Mouse (Mus musculus) megakaryocyte, embryonic 14.5 days (primary cell): Measurements from ENCODE around the gene Cry2.

Experiments
- FLI1 ChIP-seq: IDR thresholded peaks from 2 replicates; pipeline ENCODE4 v1.6.1; 2012; ENCODE audit warnings: low read length, inconsistent platforms, mixed read lengths
- GATA1 ChIP-seq: IDR thresholded peaks from 3 replicates; pipeline ENCODE4 v1.6.1; 2012; ENCODE audit warnings: mixed read lengths, low read length, inconsistent platforms, borderline replicate concordance

DNA sequence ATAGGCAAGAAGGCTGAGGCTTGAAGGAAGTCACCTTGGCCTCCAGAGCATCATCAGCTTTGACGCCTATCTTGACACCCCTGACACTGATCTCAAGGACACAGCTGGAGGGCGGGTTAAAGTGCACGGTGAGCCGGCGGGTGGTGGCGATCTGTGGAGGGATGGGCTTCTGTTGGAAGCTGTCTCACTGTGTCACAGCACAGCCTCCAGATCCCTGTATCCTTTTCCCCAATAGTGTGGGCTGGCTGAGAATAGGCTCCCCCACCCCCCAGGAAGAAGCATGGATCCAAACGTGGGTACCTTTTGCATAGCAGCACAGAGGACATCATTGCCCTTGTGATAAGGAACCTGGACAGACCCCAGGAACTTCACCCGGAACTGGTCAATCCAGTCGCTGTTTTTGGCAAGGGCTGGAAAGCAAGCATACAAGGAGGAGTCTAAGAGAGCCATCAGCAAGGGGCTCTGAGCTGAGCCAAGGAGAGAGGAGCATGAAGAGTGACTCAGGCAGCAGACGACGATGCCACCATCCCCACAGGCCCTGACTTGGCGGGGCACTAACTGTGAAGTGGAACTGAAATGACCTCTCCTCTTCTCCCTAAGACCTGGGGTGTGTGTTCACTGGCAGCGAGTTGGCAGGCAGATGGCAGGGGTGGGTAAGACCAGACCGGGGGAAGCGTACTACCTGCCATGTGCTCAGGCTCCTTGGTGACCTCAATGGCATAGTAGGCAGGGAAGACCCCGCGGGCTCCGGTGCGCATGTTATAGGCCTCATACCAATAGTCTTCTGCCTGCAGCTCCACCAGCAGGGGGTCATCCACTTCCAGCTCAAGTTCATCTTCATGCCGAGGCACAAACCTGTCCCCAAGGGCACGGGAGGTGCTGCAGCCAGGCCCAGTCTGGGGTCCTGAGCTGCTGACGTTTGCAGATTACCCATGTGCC, 48.5 kb downstream of the Cry2 start:
- TF ChIP-seq FLI1: no peak
- TF ChIP-seq GATA1: no peak
